Mouse (Mus musculus) liver, postnatal 0 days (tissue): Measurements from ENCODE around the gene Nudt2. TPM values are rescaled to one million over a fixed set of nuclear protein-coding genes. Genes with fewer than 3 reads are reported as not detected.

Experiments used
- ATAC-seq: fragments of 200-750 bp; cut with Nextera tagmentation; 2 replicates; pipeline ENCODE4 v1.8.0; 2017; ENCODE audit warnings: mild to moderate bottlenecking, moderate library complexity
- DNase-seq: peaks from one replicate; pipeline ENCODE4 v3.0.0-alpha.2; 2016
- H3K27ac ChIP-seq: fragments of 300-500 bp; sonication (generic); 2 replicates; pipeline ENCODE4 v1.5.1; 2014; ENCODE audit warnings: antibody characterized with exemption, moderate library complexity, mild to moderate bottlenecking, low read depth
- H3K27me3 ChIP-seq: fragments of 300-500 bp; sonication (generic); 2 replicates; pipeline ENCODE4 v1.6.1; 2014; ENCODE audit warnings: low read length, control low read depth, mixed read lengths; ENCODE audit not compliant: insufficient read depth
- H3K36me3 ChIP-seq: fragments of 300-500 bp; sonication (generic); replicated peaks from 2 replicates; pipeline ENCODE4 v1.6.1; 2014; ENCODE audit warnings: mild to moderate bottlenecking, control low read depth, low read length, moderate library complexity, mixed read lengths; ENCODE audit not compliant: insufficient read depth
- H3K4me1 ChIP-seq: fragments of 300-500 bp; sonication (generic); 2 replicates; pipeline ENCODE4 v1.6.1; 2014; ENCODE audit warnings: antibody characterized with exemption, mild to moderate bottlenecking, control low read depth; ENCODE audit not compliant: insufficient read depth
- H3K4me2 ChIP-seq: fragments of 300-500 bp; sonication (generic); 2 replicates; pipeline ENCODE4 v1.6.1; 2014; ENCODE audit warnings: low read depth, mild to moderate bottlenecking, low read length, moderate library complexity, mixed read lengths
- H3K4me3 ChIP-seq: fragments of 300-500 bp; sonication (generic); 2 replicates; pipeline ENCODE4 v1.5.1; 2014; ENCODE audit warnings: low read depth, low read length
- H3K9ac ChIP-seq: fragments of 300-500 bp; sonication (generic); replicated peaks from 2 replicates; pipeline ENCODE4 v1.6.1; 2014; ENCODE audit warnings: mild to moderate bottlenecking, moderate library complexity
- H3K9me3 ChIP-seq: fragments of 300-500 bp; sonication (generic); 2 replicates; pipeline ENCODE4 v1.6.1; 2016; ENCODE audit warnings: mild to moderate bottlenecking, control low read depth, low read length, mixed read lengths
- CTCF ChIP-seq: sonication (generic); IDR thresholded peaks from 2 replicates; pipeline ENCODE4 v1.5.1; 2016; ENCODE audit warnings: antibody characterized with exemption, low read depth
- EP300 ChIP-seq: IDR thresholded peaks from 2 replicates; pipeline ENCODE4 v1.6.1; 2016; ENCODE audit warnings: antibody characterized with exemption, low read depth, mild to moderate bottlenecking
- WGBS: fragments of 180-500 bp; shearing (Covaris S2); extraction: QIAGEN DNeasy Blood & Tissue Kit; methylation state at CpG from one replicate; pipeline ENCODE4 v1.1.7; 2014; ENCODE audit not compliant: insufficient replicate concordance; 5-methylcytosine and 5-hydroxymethylcytosine counted together
- polyA plus RNA-seq: library from polyadenylated mRNA; unstranded; fragments of >200 nt; fragmentation: Nextera tagmentation; extraction: Ambion mirVana; gene quantifications from 2 replicates; pipeline ENCODE4 v1.2.1, GENCODE M21; 2015

Nudt2 gene
- polyA plus RNA-seq, 1 experiment from 2014 or later: 13.6 TPM

GRCm38 (mm10) chr4:41513714-41514113 lies 48.8 kb downstream of the Nudt2 start:
- H3K9ac ChIP-seq: no peak overlapping the region
- 26% methylated on average over 8 of the region's 8 CpGs for WGBS
- no peak overlapping the region for H3K4me2 ChIP-seq
- H3K36me3 ChIP-seq: no peaks in the 10 kb centered on the region
- no peaks in the 10 kb centered on the region for H3K4me1 ChIP-seq
- 0 out of 2 replicates have a peak, but pooled peaks cover 3% of the 10 kb centered on the region for H3K27me3 ChIP-seq
- H3K27ac ChIP-seq: no peak overlapping the region
- DNase-seq: no peak
- H3K4me3 ChIP-seq: no peak overlapping the region
- no peaks in the 10 kb centered on the region for H3K9me3 ChIP-seq
- ATAC-seq: no peak
- no peak for TF ChIP-seq EP300
- no peak for TF ChIP-seq CTCF

GRCm38 (mm10) chr4:41517233-41517632 lies 52.3 kb downstream of the Nudt2 start, which contains the start of gene 1110017D15Rik:
TSS of gene 1110017D15Rik (minus strand) at chr4:41517333.
- H3K4me3 ChIP-seq: no peak within 1 kb of the TSS
- no peak within 1 kb of the TSS for H3K4me2 ChIP-seq
- DNase-seq: no peak
- WGBS: 57% methylated on average over 2 of the region's 2 CpGs
- no peak for ATAC-seq
- H3K36me3 ChIP-seq: no peaks in the 10 kb centered on the region
- TF ChIP-seq CTCF (no peak), EP300 (no peak)
- H3K27me3 ChIP-seq: no peaks in the 10 kb centered on the region
- no peaks in the 10 kb centered on the region for H3K4me1 ChIP-seq
- H3K9me3 ChIP-seq: no peaks in the 10 kb centered on the region
- no peak within 1 kb of the TSS for H3K9ac ChIP-seq
- no peak within 1 kb of the TSS for H3K27ac ChIP-seq

- H3K9ac ChIP-seq: no peak overlapping the region
- no peak overlapping the region for H3K4me3 ChIP-seq
- H3K4me1 ChIP-seq: no peaks in the 10 kb centered on the region
- DNase-seq (no peak), ATAC-seq (no peak)
- TF ChIP-seq EP300 (no peak), CTCF (no peak)
- no peak overlapping the region for H3K4me2 ChIP-seq
- 78% methylated on average over 7 of the region's 7 CpGs for WGBS
- no peaks in the 10 kb centered on the region for H3K9me3 ChIP-seq
- no peak overlapping the region for H3K27ac ChIP-seq
- no peaks in the 10 kb centered on the region for H3K36me3 ChIP-seq
- no peaks in the 10 kb centered on the region for H3K27me3 ChIP-seq
Observed at GRCm38 (mm10) chr4:41518349-41518748, 53.4 kb downstream of the Nudt2 start.

- ATAC-seq (no peak), DNase-seq (no peak)
- Histone ChIP-seq H3K4me1 (no peaks in the 10 kb centered on the region), H3K9ac (no peak overlapping the region), H3K4me2 (no peak overlapping the region), H3K4me3 (no peak overlapping the region), H3K27ac (no peak overlapping the region), H3K27me3 (no peaks in the 10 kb centered on the region), H3K9me3 (no peaks in the 10 kb centered on the region), H3K36me3 (no peaks in the 10 kb centered on the region)
- WGBS: 79% methylated on average over 5 of the region's 5 CpGs
- TF ChIP-seq EP300 (no peak), CTCF (no peak)
Observed at GRCm38 (mm10) chr4:41519195-41519594, 54.2 kb downstream of the Nudt2 start.

- Histone ChIP-seq H3K27ac (no peak overlapping the region), H3K4me3 (no peak overlapping the region), H3K36me3 (no peaks in the 10 kb centered on the region), H3K9me3 (no peaks in the 10 kb centered on the region), H3K9ac (no peak overlapping the region), H3K4me2 (no peak overlapping the region), H3K27me3 (no peaks in the 10 kb centered on the region), H3K4me1 (no peaks in the 10 kb centered on the region)
- DNase-seq: no peak
- TF ChIP-seq EP300 (no peak), CTCF (no peak)
- no peak for ATAC-seq
- 48% methylated on average over 14 of the region's 14 CpGs for whole genome bisulfite sequencing
Observed at GRCm38 (mm10) chr4:41520641-41521040, 55.7 kb downstream of the Nudt2 start.

GRCm38 (mm10) chr4:41522136-41522535 lies 57.2 kb downstream of the Nudt2 start:
- TF ChIP-seq EP300 (no peak), CTCF (no peak)
- Histone ChIP-seq H3K4me1 (no peaks in the 10 kb centered on the region), H3K27me3 (no peaks in the 10 kb centered on the region), H3K4me2 (no peak overlapping the region), H3K9ac (no peak overlapping the region), H3K27ac (no peak overlapping the region), H3K36me3 (no peaks in the 10 kb centered on the region), H3K9me3 (no peaks in the 10 kb centered on the region), H3K4me3 (no peak overlapping the region)
- DNase-seq (no peak), ATAC-seq (no peak)
- 71% methylated on average over 6 of the region's 6 CpGs for WGBS

DNA sequence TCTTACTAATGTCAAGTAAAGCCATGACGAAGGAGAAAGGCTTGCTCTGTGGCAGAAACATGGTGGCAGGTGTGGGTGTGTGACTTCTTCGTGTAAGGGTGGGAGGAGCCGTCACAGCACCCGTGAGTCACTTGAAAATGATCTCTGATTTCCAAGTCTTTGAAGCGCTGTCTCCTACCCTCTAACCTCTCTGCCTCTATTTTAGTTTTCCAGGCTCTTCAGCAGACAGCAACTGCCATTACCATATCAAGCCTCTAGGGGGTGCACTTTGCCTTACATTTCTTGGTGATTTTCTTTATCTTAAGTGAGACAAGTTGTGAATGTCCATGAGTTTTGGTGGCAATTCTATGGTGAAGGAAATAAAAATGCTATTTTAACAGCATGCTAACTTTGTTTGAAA lies 57.8 kb downstream of the Nudt2 start:
- no peak overlapping the region for H3K4me2 ChIP-seq
- H3K27me3 ChIP-seq: no peaks in the 10 kb centered on the region
- no peak overlapping the region for H3K4me3 ChIP-seq
- H3K4me1 ChIP-seq: no peaks in the 10 kb centered on the region
- ATAC-seq: no peak
- H3K27ac ChIP-seq: no peak overlapping the region
- no peak for DNase-seq
- H3K9me3 ChIP-seq: no peaks in the 10 kb centered on the region
- no peak overlapping the region for H3K9ac ChIP-seq
- WGBS: 49% methylated on average over 5 of the region's 5 CpGs
- TF ChIP-seq CTCF (peak; percentile 77), EP300 (no peak)
- H3K36me3 ChIP-seq: no peaks in the 10 kb centered on the region
